Mouse (Mus musculus): Measurements from ENCODE around the gene Aplp2.
"Not testable (repeated sequence)": the region's sequence is repeated elsewhere in the genome, so short reads cannot be mapped to it uniquely, and the experiment has no call there.

The Aplp2 gene

DNA sequence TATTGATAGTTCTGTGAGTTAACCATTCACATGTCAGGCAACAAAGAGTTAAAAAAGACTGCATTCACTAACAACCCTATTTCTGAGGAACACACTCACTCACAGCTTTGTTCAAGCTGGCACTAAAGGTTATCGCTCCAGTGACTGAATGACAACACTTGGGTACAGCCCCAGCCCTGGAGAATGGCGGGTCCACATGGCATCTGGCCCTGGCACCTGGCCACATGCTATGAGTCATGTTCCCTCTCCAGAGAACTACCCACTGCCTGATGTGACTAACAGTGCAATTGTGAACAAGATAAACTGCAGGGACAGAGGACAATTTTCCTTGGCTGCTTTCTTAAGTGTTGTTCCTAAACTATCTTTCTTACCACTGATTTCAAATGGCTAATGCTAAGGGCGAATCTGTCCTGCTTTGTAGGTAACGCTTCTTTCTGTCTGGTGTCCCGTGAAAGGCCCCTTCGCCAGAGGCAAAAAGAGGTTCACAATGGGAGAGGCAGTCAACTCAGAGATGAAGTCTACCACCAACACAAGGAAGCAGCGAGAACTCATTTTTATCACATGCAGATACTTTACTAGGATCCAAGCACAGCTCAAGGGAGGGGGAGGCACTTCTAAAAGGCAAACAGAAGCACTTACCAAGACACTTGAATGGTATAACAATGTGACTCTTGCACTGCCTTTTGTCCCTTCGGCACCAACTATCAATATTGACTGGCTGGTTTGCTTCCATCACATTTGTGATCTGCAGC is 35.1 kb downstream of the Aplp2 start:
- DNase-seq = peak; percentile 90

DNA sequence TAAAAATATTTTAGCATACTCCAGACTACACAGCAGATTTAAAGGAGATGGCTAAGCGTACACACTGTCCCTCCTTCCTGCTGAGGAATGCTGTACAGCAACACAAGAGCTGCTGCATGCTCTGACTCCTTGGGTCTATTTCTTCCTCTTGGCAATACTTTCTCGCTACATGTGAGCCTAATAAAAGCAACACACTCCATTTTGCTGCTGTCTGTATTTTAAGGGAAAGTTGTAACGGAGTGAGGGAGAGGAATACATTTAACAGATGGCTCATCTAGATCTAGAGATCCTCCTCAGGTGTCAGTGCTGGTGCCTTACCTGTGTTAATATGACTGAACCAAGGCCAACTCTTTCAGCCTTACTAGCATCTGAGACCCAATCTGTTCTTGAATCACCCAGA is 35.6 kb downstream of the Aplp2 start:
- peak; percentile 28 for DNase-seq

DNA sequence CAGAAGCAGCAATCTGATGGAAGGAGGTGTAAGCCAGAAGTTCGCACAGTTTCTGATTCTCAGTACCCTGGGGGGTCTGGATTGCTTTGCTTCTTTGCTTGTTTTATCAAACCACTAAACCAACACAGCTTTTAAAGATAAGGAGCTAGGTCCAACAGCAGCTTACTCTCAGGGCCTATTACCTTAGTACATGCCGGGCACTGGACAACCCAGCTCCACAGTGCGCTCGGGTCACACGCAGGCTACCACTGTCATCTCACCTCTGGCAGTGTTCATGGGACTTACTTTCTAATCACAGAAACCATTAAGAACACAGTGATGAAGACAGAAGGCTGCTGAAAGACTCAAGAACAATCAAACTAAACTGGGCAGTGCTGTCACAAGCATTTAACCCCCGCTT is 36.3 kb downstream of the Aplp2 start:
- no peak for DNase-seq

DNA sequence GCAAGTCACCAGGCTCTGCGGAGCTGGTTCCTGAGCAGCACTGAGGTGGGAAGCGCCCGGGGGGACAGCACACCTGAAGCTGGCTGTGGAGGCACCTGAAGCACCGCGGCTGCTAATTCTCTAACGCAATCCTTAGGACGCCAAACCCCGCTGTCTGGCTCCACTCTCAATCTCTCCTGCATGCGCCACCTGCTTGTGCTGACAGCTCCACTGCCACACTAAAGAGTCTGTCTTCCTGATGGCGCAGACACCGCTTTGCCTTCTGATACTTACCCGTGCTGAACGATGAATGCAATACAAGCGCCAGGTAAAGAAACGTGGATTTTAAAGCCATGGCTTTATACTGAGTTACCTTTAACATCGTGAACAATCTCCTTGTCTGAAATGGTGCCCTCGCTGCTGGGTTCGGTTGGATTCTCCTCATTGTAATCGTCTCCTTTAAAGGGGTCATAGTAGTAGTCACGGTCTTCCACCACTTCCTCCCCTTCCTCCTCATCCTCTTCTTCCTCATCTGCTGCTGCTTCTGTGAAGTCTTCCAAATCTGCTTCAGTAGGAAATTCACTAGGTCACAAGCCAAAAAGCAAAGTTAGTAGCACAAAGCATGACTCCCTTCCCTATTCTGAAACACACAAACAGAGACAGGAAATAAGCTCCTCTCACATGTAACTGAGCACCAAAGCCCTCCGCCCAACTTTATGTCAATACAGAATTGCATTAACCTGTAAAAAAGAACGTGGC is 43.1 kb downstream of the Aplp2 start:
- no peak for DNase-seq

DNA sequence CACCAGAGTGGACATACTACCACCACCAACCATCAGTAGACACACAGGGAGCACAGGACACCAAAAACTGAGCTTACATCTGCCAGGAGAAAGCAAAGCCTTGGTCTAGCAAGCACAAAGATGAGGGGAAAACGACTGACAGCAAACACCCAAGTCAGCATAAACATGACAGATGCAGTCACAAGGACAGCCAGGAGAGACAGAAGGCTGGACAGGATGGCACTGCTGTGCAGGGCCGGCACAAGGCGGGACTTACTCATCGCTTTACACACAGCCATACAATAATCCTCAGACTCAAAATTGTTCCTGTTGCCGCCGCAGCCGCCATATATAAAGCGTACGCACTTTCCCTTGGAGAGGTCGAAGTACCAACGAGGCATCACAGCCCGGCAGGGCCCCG is 44.3 kb downstream of the Aplp2 start:
- no peak for DNase-seq

DNA sequence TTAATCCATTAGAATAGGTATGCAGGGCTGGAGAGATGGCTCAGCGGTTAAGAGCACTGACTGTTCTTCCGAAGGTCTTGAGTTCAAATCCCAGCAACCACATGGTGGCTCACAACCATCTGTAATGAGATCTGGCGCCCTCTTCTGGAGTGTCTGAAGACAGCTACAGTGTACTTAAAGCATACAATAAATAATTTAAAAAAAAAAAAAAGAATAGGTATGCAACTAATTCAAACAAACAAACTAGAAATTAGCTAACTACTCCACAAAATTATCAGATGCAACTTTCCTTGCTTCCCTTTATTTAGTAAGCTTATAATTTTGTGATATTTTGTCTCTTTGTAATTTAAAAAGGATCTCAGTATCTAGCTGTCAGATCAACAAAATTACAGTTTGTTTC is 46.1 kb downstream of the Aplp2 start:
- not testable (repeated sequence) for DNase-seq

DNA sequence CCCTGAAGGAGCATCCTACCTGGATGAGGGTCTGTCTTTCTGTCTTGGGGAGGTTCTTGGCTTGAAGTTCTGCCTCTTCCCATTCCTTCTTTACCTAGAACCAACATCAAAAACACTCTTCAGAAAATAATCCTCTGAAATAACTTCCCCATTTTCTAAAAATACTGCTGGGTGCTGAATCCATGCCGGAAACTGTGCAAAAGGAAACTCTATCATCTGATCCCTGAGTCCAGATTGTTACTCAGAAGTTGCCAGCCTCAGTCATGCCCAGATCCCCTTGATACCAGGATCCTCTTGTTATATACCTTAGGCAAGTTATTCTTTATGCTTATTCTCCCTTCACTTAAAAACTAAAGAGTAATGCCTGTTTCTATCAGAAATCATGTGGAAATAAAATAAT is 48.3 kb downstream of the Aplp2 start:
- DNase-seq = no peak

DNA sequence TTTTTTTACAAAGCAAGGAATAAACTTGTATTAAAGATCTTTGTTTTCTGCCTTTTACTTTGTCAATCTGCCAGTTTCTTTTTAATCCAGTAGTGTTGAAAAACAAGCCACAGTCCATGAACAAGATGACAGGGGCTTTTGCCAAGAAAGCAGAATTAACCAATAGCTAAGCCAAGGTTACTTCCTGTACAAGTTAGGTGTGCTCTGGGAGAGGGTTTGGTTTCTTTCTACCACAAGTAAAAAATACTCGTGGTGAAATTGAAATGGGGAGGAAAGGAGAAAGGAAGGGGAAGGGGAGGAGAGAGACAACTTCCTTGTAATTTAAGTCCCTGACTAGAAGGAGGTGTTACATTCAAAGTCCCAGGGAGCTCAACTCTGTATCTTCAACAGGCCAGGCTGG is 48.7 kb downstream of the Aplp2 start:
- no peak for DNase-seq

DNA sequence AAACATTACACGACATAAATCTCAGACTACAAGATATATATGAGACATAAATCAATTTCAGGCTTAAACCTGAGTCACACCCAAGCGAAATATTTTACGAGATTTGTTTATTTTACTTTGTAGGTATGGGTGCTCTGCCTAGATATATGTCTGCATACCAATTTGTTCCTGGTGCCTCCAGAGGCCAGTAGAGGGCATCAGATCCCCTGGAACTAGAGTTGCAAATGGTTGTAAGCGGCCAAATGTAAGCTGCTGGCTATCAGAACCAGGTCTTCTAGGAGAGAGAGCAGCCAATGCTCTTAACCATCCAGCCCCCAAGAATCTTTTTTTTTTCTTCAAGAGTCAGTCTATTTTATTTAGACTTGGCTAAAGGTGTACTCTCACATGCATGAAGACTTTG is 51.7 kb downstream of the Aplp2 start:
- DNase-seq = no peak

DNA sequence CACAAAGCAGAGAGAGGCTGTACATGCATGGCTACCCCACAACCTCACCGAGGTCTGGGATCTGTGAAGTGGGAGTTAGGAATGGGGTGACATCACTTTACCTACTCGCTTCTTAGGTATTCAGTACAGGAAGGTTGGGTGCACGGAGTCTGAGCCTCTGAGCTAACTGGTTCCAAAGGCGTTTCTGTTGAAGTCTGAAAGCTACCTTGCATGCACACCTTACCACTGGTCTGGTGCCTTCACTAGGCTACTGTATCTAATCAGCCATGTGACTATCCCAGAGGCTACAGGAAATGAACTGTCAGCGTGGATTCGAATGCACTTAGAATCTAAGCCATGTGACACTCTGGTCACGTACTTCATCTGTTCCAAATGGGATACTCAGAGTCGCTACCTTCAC is 55.0 kb downstream of the Aplp2 start:
- DNase-seq = no peak

DNA sequence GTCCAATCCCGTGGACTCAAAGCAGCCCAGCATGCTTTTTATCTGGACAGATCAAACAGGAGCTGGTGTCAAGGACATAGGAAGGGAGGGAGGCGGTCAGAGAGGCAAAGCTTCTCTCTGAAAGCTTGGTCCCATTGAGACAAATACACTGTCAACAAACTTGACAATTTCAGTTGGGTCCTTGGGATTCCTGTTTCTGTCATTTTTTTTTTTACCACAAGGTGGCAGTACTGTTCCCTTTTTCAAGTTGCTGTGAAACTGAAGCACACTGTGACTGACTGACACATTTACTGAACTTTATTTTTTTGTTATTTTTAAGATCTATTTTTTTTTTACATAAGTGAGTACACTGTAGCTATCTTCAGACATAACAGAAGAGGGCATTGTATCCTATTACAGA is 60.6 kb downstream of the Aplp2 start:
- no peak for DNase-seq

DNA sequence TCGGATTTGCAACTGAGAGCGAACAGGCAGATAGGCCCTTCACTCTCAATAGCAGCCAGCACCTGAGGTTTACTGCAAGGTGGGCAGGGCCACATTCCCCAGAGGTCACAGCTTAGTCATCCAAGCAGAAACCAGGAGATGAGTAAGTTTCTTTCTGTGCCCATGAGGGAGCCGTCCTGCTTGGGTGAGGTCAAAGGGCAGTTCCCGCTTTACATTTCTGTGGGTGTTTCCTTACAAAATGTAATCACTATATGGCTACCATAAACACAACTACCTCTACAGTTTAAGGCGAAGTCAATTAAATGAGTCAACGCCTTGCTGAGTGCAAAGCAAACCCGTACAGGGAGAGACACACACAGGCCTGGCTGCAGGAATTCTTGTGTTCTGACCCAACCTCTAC is 63.5 kb downstream of the Aplp2 start:
- DNase-seq = no peak

DNA sequence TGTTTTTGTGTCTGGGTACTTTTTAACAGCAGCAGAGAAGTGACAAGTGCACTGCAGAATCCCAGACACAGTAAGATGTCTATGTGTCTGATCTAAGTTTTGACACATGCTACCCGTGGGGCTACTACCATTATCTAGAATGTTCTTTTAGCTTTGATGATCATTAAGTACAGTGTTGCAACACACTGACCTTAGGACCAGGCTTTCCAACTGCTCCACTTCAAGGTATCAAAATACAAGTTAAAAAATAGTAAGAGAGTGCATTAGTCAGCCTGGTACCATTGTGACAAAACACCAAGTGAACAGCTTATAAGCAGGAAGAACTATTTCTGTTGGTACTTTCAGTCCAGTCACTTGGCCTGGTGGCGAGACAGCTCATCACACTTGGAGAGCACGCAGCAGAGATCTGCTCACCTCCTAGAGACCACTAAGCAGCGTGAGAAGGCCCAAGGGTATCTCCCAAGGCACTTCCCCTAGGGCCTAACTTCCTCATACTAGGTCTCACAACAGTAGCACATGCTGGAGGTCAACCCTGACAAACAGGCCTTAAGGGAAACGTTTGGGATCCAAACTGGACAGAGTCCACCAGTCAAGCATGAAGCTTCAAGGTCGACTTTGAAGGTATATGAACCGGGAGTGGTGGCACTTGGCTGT is 66.2 kb downstream of the Aplp2 start:
- DNase-seq = no peak

DNA sequence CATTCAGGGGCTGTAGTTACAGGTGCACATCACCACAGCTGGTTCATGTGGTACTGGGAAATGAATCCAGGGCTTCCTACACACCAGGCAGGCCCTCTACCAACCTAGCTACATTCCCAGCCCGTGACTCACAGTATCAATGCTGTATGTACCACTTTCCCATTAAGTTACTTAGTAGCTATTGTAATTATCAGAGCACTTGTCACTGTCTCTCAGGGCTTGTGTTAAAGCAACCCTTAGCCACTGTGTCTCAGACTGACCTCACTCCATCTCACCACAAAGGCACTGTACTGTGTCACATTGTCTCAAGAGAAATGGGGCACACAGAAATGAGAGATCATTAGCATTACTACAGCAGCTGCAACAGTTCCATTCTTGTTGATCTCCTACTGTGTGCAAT is 68.7 kb downstream of the Aplp2 start:
- no peak for DNase-seq

DNA sequence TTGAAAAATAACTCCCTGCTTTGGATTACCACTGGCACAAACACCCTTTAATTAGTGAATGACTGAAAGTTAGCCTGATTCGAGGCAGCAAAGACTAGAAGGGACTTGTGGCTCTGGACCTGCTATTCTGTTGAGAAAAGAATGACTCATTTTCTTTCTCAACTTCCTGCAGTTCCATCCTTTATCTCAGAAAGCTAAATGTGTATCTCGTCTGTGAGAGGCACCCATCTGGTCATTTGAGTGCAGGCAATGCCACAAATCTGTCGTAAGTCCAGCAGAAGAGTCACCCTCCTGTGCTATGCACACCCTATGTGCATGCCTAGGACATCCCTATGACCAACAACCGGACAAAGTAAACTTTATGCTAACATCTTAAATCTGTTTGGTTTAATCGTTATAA is 78.5 kb downstream of the Aplp2 start:
- DNase-seq = no peak

DNA sequence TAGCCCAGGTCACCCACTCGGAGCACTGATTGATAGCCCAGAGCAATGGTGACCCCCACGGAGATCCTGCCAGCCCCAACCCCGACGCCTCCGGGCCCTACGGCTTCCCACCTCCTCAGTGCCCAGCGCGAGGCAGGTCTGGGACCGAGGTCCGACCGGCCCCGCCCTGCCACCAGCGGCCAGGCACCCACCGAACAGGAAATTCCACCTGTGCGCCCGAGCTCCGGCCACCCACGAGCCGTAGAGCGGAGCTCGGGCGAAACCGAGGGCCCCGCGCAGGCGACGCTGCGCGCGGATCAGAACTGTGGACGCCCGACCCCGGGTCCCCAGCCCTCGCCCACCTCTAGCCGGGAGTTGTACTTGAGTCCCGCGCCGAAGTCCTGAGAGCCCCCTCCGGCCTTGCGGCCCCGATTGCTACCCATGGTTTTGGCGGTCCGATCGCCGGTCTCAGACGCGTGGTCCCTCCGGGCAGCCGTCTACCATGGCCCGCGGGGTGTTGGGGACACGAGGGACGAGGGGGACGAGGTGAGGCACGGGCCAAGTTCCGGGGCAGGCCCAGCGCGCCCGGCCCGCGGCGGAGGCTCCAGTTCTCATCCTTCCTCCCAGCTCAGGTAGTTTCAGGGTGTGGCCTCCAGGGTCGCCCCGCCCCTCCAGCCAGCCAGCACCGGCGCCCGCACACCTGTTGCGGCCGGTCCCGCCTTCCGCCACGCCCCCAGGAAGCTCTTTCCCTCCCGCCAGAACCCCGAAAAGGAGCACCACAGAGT is 80.2 kb downstream of the Aplp2 start, which contains the start of gene St14:
Gene St14, minus strand, starts transcription at position 649 of the 764 bp plus-strand sequence.
- DNase-seq = no peak

DNA sequence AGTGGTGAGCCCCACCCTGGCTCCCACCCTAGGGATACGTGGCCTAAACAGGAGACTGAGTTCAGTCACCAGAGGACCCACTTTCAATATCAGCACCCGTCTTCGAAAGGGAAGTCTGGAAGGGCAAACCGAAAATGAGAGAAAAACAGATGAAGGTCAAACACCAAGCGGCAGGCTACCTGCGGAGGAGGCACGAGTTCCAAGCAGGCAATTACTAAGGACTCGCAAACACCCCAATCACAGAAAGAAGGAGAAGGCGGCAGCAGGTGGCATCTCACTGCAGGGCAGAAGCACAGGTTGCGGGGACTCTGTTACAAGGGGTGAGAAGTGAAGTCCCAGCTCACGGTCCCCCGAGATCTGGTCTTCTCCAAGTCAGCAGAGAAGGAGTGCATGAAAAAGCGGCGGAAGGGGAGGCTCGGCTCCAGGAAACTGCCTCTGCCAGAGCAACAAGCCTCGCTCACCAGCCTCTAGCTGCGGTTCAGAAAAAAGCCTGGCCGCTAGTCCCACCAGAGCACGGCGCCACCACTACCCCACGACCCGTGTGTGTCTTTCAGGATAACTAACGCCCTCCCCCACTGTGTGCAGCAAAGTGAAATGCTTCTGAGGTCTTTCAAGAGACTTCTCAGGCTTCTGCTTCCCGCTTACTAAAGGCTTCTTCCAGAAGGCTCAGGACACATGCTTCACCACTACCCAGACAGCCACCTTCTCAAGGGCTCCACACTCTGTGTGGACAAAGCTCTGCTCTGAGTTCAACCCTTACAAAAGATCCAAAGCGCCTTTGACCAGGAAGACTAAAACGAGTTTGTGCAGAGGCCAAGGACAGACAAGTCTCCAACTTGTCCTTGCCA is 81.0 kb downstream of the Aplp2 start:
- DNase-seq = no peak

DNA sequence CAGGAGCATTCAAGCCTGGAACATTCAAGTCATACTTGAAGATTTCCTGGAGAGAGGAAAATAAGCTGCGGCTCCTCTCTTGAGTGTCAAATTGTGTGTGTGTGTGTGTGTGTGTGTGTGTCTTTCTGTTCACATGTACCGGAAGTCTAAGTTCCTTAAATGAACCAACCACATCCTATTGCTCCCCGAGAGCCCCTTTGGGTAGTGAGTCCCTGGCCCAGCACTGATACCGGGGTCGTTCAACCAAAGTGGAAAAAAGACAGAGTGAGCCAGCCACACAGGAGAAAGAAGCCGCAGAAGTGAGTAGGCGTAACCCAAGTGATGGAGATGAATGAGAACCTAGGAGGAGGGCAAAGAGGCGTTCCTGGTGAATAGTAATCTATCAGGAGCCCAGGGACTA is 81.7 kb downstream of the Aplp2 start:
- no peak for DNase-seq

DNA sequence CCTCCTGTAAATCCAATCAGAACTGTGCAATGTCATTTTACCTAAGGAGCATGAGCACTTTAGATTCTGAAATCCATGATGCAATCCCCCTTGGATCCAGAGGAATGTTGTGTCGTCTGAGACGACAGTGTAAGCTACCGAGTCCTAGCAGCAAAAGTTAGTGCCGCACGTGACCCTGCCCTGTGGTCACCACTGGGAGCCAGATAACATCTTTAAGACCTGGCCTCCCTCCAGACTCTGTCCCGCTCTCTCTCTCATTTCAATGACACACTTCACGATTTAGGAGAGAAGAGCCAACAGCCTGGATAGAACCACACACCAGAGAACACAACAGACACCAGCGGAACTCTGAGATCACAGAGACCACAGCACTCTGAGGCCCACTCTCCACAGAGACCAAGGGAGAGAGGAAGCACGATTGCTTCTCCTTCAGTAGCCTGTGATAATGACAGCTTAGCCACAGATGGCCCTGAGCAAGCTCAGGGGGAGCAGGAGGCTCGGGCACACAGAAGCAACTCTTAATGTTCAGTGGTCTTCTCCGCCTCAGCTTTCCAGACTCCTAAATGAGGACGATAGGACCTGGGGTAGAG is 83.6 kb downstream of the Aplp2 start:
- no peak for DNase-seq

DNA sequence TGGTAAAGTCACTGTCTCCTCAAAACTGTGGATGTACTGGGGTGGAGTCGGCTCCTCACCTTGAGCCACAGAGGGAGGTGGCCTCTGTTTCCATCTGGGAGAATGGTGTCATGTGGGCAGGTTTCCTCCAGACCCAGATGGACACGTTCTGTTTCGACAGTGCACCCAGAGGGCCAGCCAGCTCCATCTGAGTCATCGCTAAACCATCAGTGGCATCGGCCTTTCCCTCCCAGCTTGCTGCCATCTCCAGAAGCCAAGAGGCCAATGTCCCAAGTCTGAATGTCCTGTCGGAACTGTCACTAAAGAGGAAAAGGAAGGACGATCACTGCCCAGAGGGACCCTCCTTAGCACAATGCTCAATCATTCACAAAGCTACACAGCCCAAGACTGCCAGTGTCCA is 85.5 kb downstream of the Aplp2 start:
- DNase-seq = no peak

DNA sequence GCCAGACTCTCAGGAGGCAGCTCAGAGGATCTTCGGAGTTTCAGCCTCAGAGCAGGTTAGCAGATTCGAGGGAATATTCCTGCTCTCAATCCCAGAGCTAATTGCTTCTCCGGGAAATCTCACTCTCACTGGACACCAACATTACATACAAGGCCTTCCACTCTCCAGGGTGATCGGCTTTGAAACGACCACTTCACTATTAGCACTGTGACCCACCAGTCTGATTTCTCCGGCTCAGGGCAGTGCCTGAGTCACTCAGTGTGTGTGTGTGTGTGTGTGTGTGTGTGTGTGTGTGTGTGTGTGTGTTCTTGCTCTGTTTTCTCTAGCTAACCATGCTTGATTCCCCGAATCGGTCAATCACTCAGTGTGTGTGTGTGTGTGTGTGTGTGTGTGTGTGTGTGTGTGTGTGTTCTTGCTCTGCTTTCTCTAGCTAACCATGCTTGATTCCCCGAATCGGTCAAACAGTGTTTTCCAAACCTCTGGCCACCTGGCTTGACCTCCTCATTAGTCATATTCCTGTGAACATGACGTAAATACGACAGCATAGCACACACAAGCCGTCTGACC is 89.1 kb downstream of the Aplp2 start:
- DNase-seq = no peak

DNA sequence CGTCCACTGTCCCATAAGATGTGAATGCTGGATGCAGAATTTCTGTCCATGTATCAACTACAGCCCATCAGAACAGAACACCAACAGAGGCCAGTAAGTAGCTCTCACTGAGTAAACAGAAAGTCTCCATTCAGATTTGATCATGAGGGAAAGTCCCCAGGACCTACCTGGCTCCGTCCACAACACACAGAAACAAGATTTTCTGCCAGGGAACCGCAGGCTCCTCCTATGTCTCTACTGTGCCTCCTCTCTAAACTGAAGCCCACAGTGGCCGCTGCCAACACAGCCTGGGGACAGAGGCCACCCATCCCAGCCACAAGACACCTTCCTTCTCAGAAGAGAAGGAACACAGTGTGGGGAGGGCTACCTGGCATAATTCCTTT is 91.1 kb downstream of the Aplp2 start:
- no peak for DNase-seq

Data from right cerebral cortex, adult 18-20 months (tissue).